Mouse (Mus musculus): Measurements from ENCODE around the gene Ift52.

Gene Ift52

GRCm38 (mm10) chr2:163074006-163074405, 56.9 kb downstream of the Ift52 start:
- no peak for DNase-seq (ENCODE audit: low read depth, low spot score)

GRCm38 (mm10) chr2:163074808-163075207, 57.7 kb downstream of the Ift52 start:
- no peak for DNase-seq (ENCODE audit: low read depth, low spot score)

GRCm38 (mm10) chr2:163075234-163075633, 58.1 kb downstream of the Ift52 start:
- no peak for DNase-seq (ENCODE audit: low read depth, low spot score)

GRCm38 (mm10) chr2:163079041-163079440, 61.9 kb downstream of the Ift52 start:
- DNase-seq (ENCODE audit: low read depth, low spot score): no peak

GRCm38 (mm10) chr2:163082591-163082990, 65.4 kb downstream of the Ift52 start:
- no peak for DNase-seq (ENCODE audit: low read depth, low spot score)

- DNase-seq (ENCODE audit: low read depth, low spot score): no peak
Measured at GRCm38 (mm10) chr2:163084519-163084918, 67.4 kb downstream of the Ift52 start.

- DNase-seq (ENCODE audit: low read depth, low spot score): no peak
Measured at GRCm38 (mm10) chr2:163085047-163085446, 67.9 kb downstream of the Ift52 start.

GRCm38 (mm10) chr2:163086561-163086960, 69.4 kb downstream of the Ift52 start:
- DNase-seq (ENCODE audit: low read depth, low spot score): no peak

GRCm38 (mm10) chr2:163087728-163088127, 70.6 kb downstream of the Ift52 start, which contains the start of gene Gtsf1l:
TSS of gene Gtsf1l (minus strand) at chr2:163087855.
- DNase-seq (ENCODE audit: low read depth, low spot score): no peak

GRCm38 (mm10) chr2:163089475-163090123, 72.4 kb downstream of the Ift52 start:
- no peak for DNase-seq (ENCODE audit: low read depth, low spot score)

GRCm38 (mm10) chr2:163094909-163095308, 77.8 kb downstream of the Ift52 start:
- DNase-seq (ENCODE audit: low read depth, low spot score): no peak
